Mouse (Mus musculus) MEL (cell line): ENCODE measurements around the gene Dpp4. TPM values are rescaled to one million over a fixed set of nuclear protein-coding genes. Genes with fewer than 3 reads are reported as not detected.

Experiments
- DNase-seq: peaks from one replicate; pipeline ENCODE4 v3.0.0; 2011; ENCODE audit warnings: low read depth, low spot score
- H3K27ac ChIP-seq: 2 replicates; pipeline ENCODE4 v1.5.1; 2012; ENCODE audit warnings: low read depth, mild to moderate bottlenecking, control low read depth, low read length, moderate library complexity; ENCODE audit not compliant: control insufficient read depth
- H3K27me3 ChIP-seq, 2 experiments: fragments of 150-350 bp in 1 of 2; sonication (generic) in 1 of 2; 2 replicates each; pipeline ENCODE4 v1.6.1; 2012; ENCODE audit warnings: low read length in 2 of 2, mild to moderate bottlenecking in 2 of 2, improper control_type of control experiment in 1 of 2, moderate library complexity in 1 of 2; ENCODE audit not compliant: insufficient read depth in 2 of 2, control insufficient read depth in 1 of 2
- H3K36me3 ChIP-seq, 2 experiments: 2 replicates each; pipeline ENCODE4 v1.6.1; 2012 to 2014; ENCODE audit warnings: low read length in 2 of 2, improper control_type of control experiment in 1 of 2, inconsistent platforms in 1 of 2, mild to moderate bottlenecking in 1 of 2; ENCODE audit not compliant: insufficient read depth in 2 of 2, control insufficient read depth in 1 of 2
- H3K4me1 ChIP-seq, 2 experiments: fragments of 150-350 bp in 1 of 2; sonication (generic) in 1 of 2; 2 replicates each; pipeline ENCODE4 v1.6.1; 2012; ENCODE audit warnings: low read length in 2 of 2, improper control_type of control experiment in 1 of 2, mild to moderate bottlenecking in 1 of 2; ENCODE audit not compliant: insufficient read depth in 2 of 2, control insufficient read depth in 1 of 2
- H3K4me3 ChIP-seq, 2 experiments: fragments of 150-350 bp in 1 of 2; sonication (generic) in 1 of 2; 2 replicates each; pipeline ENCODE4 v1.5.1; 2012; ENCODE audit warnings: low read depth in 2 of 2, low read length in 2 of 2, mild to moderate bottlenecking in 2 of 2, moderate library complexity in 2 of 2, control low read depth in 1 of 2, improper control_type of control experiment in 1 of 2; ENCODE audit not compliant: control insufficient read depth in 1 of 2, insufficient read depth in 1 of 2
- H3K79me2 ChIP-seq: 2 replicates; pipeline ENCODE4 v1.6.1; 2012; ENCODE audit warnings: mild to moderate bottlenecking, low read length, moderate library complexity; ENCODE audit not compliant: control insufficient read depth, poor library complexity, insufficient read depth
- H3K9ac ChIP-seq: 2 replicates; pipeline ENCODE4 v1.6.1; 2012; ENCODE audit warnings: low read depth, mild to moderate bottlenecking, control low read depth, low read length, moderate library complexity; ENCODE audit not compliant: control insufficient read depth, poor library complexity, severe bottlenecking
- H3K9me3 ChIP-seq: fragments of 150-350 bp; sonication (generic); replicated peaks from 2 replicates; pipeline ENCODE4 v1.6.1; 2012; ENCODE audit warnings: mild to moderate bottlenecking, low read length, improper control_type of control experiment, moderate library complexity; ENCODE audit not compliant: insufficient read depth
- BHLHE40 ChIP-seq: IDR thresholded peaks from 2 replicates; pipeline ENCODE4 v1.6.1; 2012; ENCODE audit warnings: low read depth, mild to moderate bottlenecking, inconsistent platforms, low read length, improper control_type of control experiment, borderline replicate concordance
- CHD1 ChIP-seq: IDR thresholded peaks from 2 replicates; pipeline ENCODE4 v1.6.1; 2012; ENCODE audit warnings: low read depth, mild to moderate bottlenecking, inconsistent platforms, low read length, improper control_type of control experiment
- CHD2 ChIP-seq: IDR thresholded peaks from 2 replicates; pipeline ENCODE4 v1.6.1; 2011; ENCODE audit warnings: low read length, improper control_type of control experiment
- CTCF ChIP-seq, 3 experiments: IDR thresholded peaks in 2 of 3; conservative IDR thresholded peaks in 1 of 3; 2 replicates each; pipeline ENCODE4 v1.5.1; 2011 to 2012; ENCODE audit warnings: low read length in 3 of 3, low read depth in 2 of 3, mild to moderate bottlenecking in 2 of 3, improper control_type of control experiment in 1 of 3, inconsistent platforms in 1 of 3, mixed read lengths in 1 of 3, moderate library complexity in 1 of 3; ENCODE audit not compliant: control insufficient read depth in 1 of 3, insufficient read depth in 1 of 3, poor library complexity in 1 of 3, severe bottlenecking in 1 of 3
- E2F4 ChIP-seq: IDR thresholded peaks from 2 replicates; pipeline ENCODE4 v1.6.1; 2011; ENCODE audit warnings: low read depth, low read length, improper control_type of control experiment, borderline replicate concordance
- ELF1 ChIP-seq: IDR thresholded peaks from 2 replicates; pipeline ENCODE4 v1.6.1; 2014; ENCODE audit warnings: low read depth, mild to moderate bottlenecking, inconsistent platforms, low read length, improper control_type of control experiment, moderate library complexity
- EP300 ChIP-seq, 2 experiments: IDR thresholded peaks; 2 replicates each; pipeline ENCODE4 v1.6.1; 2011; ENCODE audit warnings: improper control_type of control experiment in 2 of 2, low read length in 2 of 2, low read depth in 1 of 2, mild to moderate bottlenecking in 1 of 2
- ETS1 ChIP-seq: IDR thresholded peaks from 2 replicates; pipeline ENCODE4 v1.6.1; 2012; ENCODE audit warnings: low read depth, mild to moderate bottlenecking, inconsistent platforms, low read length, improper control_type of control experiment, moderate library complexity
- GABPA ChIP-seq: IDR thresholded peaks from 2 replicates; pipeline ENCODE4 v1.6.1; 2012; ENCODE audit warnings: low read depth, mild to moderate bottlenecking, inconsistent platforms, low read length, improper control_type of control experiment, moderate library complexity
- GATA1 ChIP-seq: IDR thresholded peaks from 2 replicates; pipeline ENCODE4 v1.6.1; 2011; ENCODE audit warnings: low read depth, low read length, improper control_type of control experiment
- HCFC1 ChIP-seq: IDR thresholded peaks from 2 replicates; pipeline ENCODE4 v1.6.1; 2012; ENCODE audit warnings: low read depth, mild to moderate bottlenecking, inconsistent platforms, low read length, improper control_type of control experiment, moderate library complexity
- JUND ChIP-seq: IDR thresholded peaks from 2 replicates; pipeline ENCODE4 v1.6.1; 2011; ENCODE audit warnings: low read depth, mild to moderate bottlenecking, improper control_type of control experiment, low read length
- KAT2A ChIP-seq: conservative IDR thresholded peaks from 2 replicates; pipeline ENCODE4 v1.6.1; 2012; ENCODE audit warnings: low read depth, low read length, improper control_type of control experiment, inconsistent platforms
- MAFK ChIP-seq: IDR thresholded peaks from 2 replicates; pipeline ENCODE4 v1.6.1; 2011; ENCODE audit warnings: low read depth, mild to moderate bottlenecking, low read length, improper control_type of control experiment, borderline replicate concordance
- MAZ ChIP-seq: IDR thresholded peaks from 2 replicates; pipeline ENCODE4 v1.6.1; 2012; ENCODE audit warnings: low read depth, mild to moderate bottlenecking, inconsistent platforms, low read length, improper control_type of control experiment
- MXI1 ChIP-seq: IDR thresholded peaks from 2 replicates; pipeline ENCODE4 v1.6.1; 2011; ENCODE audit warnings: mild to moderate bottlenecking, low read depth, low read length, improper control_type of control experiment
- MYB ChIP-seq: IDR thresholded peaks from 2 replicates; pipeline ENCODE4 v1.6.1; 2011; ENCODE audit warnings: mild to moderate bottlenecking, low read depth, low read length, improper control_type of control experiment
- MYC ChIP-seq: IDR thresholded peaks from 2 replicates; pipeline ENCODE4 v1.6.1; 2011; ENCODE audit warnings: low read depth, mild to moderate bottlenecking, low read length, improper control_type of control experiment, moderate library complexity
- NELFE ChIP-seq: IDR thresholded peaks from 2 replicates; pipeline ENCODE4 v1.6.1; 2011; ENCODE audit warnings: low read depth, low read length, improper control_type of control experiment
- POLR2A ChIP-seq, 2 experiments: IDR thresholded peaks; 2 replicates each; pipeline ENCODE4 v1.6.1; 2011 to 2012; ENCODE audit warnings: low read length in 2 of 2, mild to moderate bottlenecking in 2 of 2, control low read depth in 1 of 2, improper control_type of control experiment in 1 of 2, low read depth in 1 of 2, moderate library complexity in 1 of 2; ENCODE audit not compliant: control insufficient read depth in 1 of 2, insufficient read depth in 1 of 2, poor library complexity in 1 of 2
- POLR2AphosphoS2 ChIP-seq: IDR thresholded peaks from 2 replicates; pipeline ENCODE4 v1.6.1; 2011; ENCODE audit warnings: low read length, improper control_type of control experiment
- POLR2AphosphoS5 ChIP-seq: IDR thresholded peaks from 2 replicates; pipeline ENCODE4 v1.6.1; 2012; ENCODE audit warnings: low read depth, borderline replicate concordance, mild to moderate bottlenecking, inconsistent platforms, low read length, moderate library complexity, mixed read lengths
- RAD21 ChIP-seq: IDR thresholded peaks from 2 replicates; pipeline ENCODE4 v1.6.1; 2011; ENCODE audit warnings: mild to moderate bottlenecking, low read depth, low read length, improper control_type of control experiment
- RCOR1 ChIP-seq: IDR thresholded peaks from 2 replicates; pipeline ENCODE4 v1.6.1; 2012; ENCODE audit warnings: low read depth, mild to moderate bottlenecking, inconsistent platforms, low read length, improper control_type of control experiment
- SIN3A ChIP-seq: IDR thresholded peaks from 2 replicates; pipeline ENCODE4 v1.6.1; 2012; ENCODE audit warnings: low read length, improper control_type of control experiment, inconsistent platforms
- SMC3 ChIP-seq: IDR thresholded peaks from 2 replicates; pipeline ENCODE4 v1.6.1; 2011; ENCODE audit warnings: low read depth, low read length, improper control_type of control experiment
- TAL1 ChIP-seq: IDR thresholded peaks from 2 replicates; pipeline ENCODE4 v1.6.1; 2012; ENCODE audit warnings: mild to moderate bottlenecking, inconsistent platforms, low read length, moderate library complexity, mixed read lengths
- TBP ChIP-seq: IDR thresholded peaks from 2 replicates; pipeline ENCODE4 v1.8.0; 2011; ENCODE audit warnings: low read depth, low read length, improper control_type of control experiment
- TCF12 ChIP-seq: IDR thresholded peaks from 2 replicates; pipeline ENCODE4 v1.6.1; 2014; ENCODE audit warnings: low read depth, mild to moderate bottlenecking, inconsistent platforms, low read length, improper control_type of control experiment, moderate library complexity
- UBTF ChIP-seq: IDR thresholded peaks from 2 replicates; pipeline ENCODE4 v1.6.1; 2012; ENCODE audit warnings: low read depth, mild to moderate bottlenecking, inconsistent platforms, low read length, improper control_type of control experiment, moderate library complexity, borderline replicate concordance; ENCODE audit not compliant: insufficient read depth
- USF1 ChIP-seq: IDR thresholded peaks from 2 replicates; pipeline ENCODE4 v1.6.1; 2014; ENCODE audit warnings: low read depth, mild to moderate bottlenecking, inconsistent platforms, low read length, improper control_type of control experiment, moderate library complexity
- USF2 ChIP-seq, 2 experiments: IDR thresholded peaks; 2 replicates each; pipeline ENCODE4 v1.6.1; 2011 to 2012; ENCODE audit warnings: improper control_type of control experiment in 2 of 2, low read length in 2 of 2, borderline replicate concordance in 1 of 2, inconsistent platforms in 1 of 2, low read depth in 1 of 2, mild to moderate bottlenecking in 1 of 2; ENCODE audit not compliant: insufficient read depth in 1 of 2
- ZMIZ1 ChIP-seq: IDR thresholded peaks from 2 replicates; pipeline ENCODE4 v1.6.1; 2012; ENCODE audit warnings: low read depth, mild to moderate bottlenecking, inconsistent platforms, low read length, improper control_type of control experiment, moderate library complexity
- ZNF384 ChIP-seq: IDR thresholded peaks from 2 replicates; pipeline ENCODE4 v1.6.1; 2012; ENCODE audit warnings: low read depth, mild to moderate bottlenecking, inconsistent platforms, low read length, improper control_type of control experiment
- polyA plus RNA-seq, 2 experiments: library from polyadenylated mRNA; stranded (reverse) in 1 of 2; unstranded in 1 of 2; fragments of >175 nt in 1 of 2; fragments of >200 nt in 1 of 2; gene quantifications; 2 replicates each; pipeline versions ENCODE4 v1.2.1 to v1.2.4; 2012; ENCODE audit warnings: low replicate concordance in 2 of 2, low read depth in 1 of 2; ENCODE audit not compliant: insufficient read length in 2 of 2, insufficient read depth in 1 of 2, missing spikeins in 1 of 2
- total RNA-seq: library from RNA; depleted of rRNA; stranded (reverse); fragments of 300-350 nt; gene quantifications from 2 replicates; pipeline ENCODE4 v1.2.3, GENCODE M21; 2012

Gene Dpp4
- total and polyA plus RNA-seq, 3 experiments = 40.4 to 99.1 (median 64.1) TPM

- TF ChIP-seq ZMIZ1 (peak; percentile 46; the same call in 1 of the 2 replicates), POLR2A (IDR thresholded peaks at IDR 0.05; ENCODE audit: control insufficient read depth in 1 of 2, insufficient read depth in 1 of 2, low read depth in 1 of 2, low read length in 2 of 2, poor library complexity in 1 of 2) (peak in 1 of 2 experiments; percentile 64; a peak in 2 of 4 replicates)
Observed at GRCm38 (mm10) chr2:62392098-62392497, 19.9 kb downstream of the Dpp4 start (continued).

- Histone ChIP-seq H3K27me3 (no peaks in the 10 kb centered on the region), H3K4me3 (peak overlapping the region in 1 of 2 experiments; percentile 9; a peak in 1 of 4 replicates), H3K9ac (peak overlapping the region; percentile 72), H3K4me1 (peaks cover 36 to 48% of the 10 kb centered on the region in 2 experiments), H3K27ac (peak overlapping the region; percentile 100), H3K79me2 (peaks cover 18% of the 10 kb centered on the region), H3K9me3 (no peaks in the 10 kb centered on the region), H3K36me3 (peaks cover 4 to 74% of the 10 kb centered on the region in 2 experiments)
- TF ChIP-seq NELFE = peak; percentile 24; the same call in 1 of the 2 replicates
- TF ChIP-seq GATA1 = peak; percentile 100
- TF ChIP-seq POLR2A (IDR thresholded peaks at IDR 0.05; ENCODE audit: control insufficient read depth in 1 of 2, insufficient read depth in 1 of 2, low read depth in 1 of 2, low read length in 2 of 2, poor library complexity in 1 of 2) = peak in 1 of 2 experiments; percentile 66; a peak in 2 of 4 replicates
- TF ChIP-seq GABPA = no peak
- TF ChIP-seq USF1 = no peak
- TF ChIP-seq SIN3A = peak; percentile 99
- TF ChIP-seq KAT2A = peak; percentile 36; the same call in 1 of the 2 replicates
- TF ChIP-seq MXI1 = peak; percentile 23; the same call in 1 of the 2 replicates
- peak; percentile 98 for TF ChIP-seq ZNF384
- TF ChIP-seq CTCF (IDR thresholded peaks at IDR 0.05 in 2 of 3, conservative IDR thresholded peaks at IDR 0.05 in 1 of 3; ENCODE audit: control insufficient read depth in 1 of 3, insufficient read depth in 1 of 3, low read depth in 2 of 3, low read length in 3 of 3, poor library complexity in 1 of 3, severe bottlenecking in 1 of 3) = no peak
- peak; percentile 76; the same call in 1 of the 2 replicates for TF ChIP-seq POLR2AphosphoS2
- peak; percentile 65 for TF ChIP-seq HCFC1
- TF ChIP-seq E2F4 = no peak
- peak; percentile 85 for TF ChIP-seq MAFK
- peak; percentile 33; the same call in 1 of the 2 replicates for TF ChIP-seq CHD2
- TF ChIP-seq CHD1 = no peak
- TF ChIP-seq EP300 (IDR thresholded peaks at IDR 0.05; ENCODE audit: low read depth in 1 of 2, low read length in 2 of 2) = peak; percentile 99
- TF ChIP-seq USF2 (IDR thresholded peaks at IDR 0.05; ENCODE audit: borderline replicate concordance in 1 of 2, insufficient read depth in 1 of 2, low read depth in 1 of 2, low read length in 2 of 2) = no peak
- TF ChIP-seq ELF1 = peak; percentile 57; the same call in 1 of the 2 replicates
- no peak for TF ChIP-seq POLR2AphosphoS5
- no peak for TF ChIP-seq RAD21
- peak; percentile 89; the same call in 1 of the 2 replicates for TF ChIP-seq JUND
- peak; percentile 99 for TF ChIP-seq TCF12
- TF ChIP-seq TAL1 = peak; percentile 86
- peak; percentile 98 for TF ChIP-seq ETS1
- peak; percentile 96 for TF ChIP-seq RCOR1
- TF ChIP-seq SMC3 = no peak
- TF ChIP-seq BHLHE40 = peak; percentile 84
- TF ChIP-seq MAZ = peak; percentile 70; the same call in 1 of the 2 replicates
- TF ChIP-seq MYB = peak; percentile 99
- TF ChIP-seq UBTF = no peak
- TF ChIP-seq MYC = peak; percentile 86
- peak; percentile 56 for TF ChIP-seq TBP
- 0 out of 2 replicates have a peak, but pooled peaks have one; percentile 60 for TF ChIP-seq ZMIZ1
- peak; percentile 97 for DNase-seq
Observed at GRCm38 (mm10) chr2:62390961-62391461, 21.0 kb downstream of the Dpp4 start.
